Mouse (Mus musculus): ENCODE results near the gene Rab14.
A peak's percentile ranks its signal among the peaks of the same experiment; 100 is the strongest.

Gene Rab14

DNA sequence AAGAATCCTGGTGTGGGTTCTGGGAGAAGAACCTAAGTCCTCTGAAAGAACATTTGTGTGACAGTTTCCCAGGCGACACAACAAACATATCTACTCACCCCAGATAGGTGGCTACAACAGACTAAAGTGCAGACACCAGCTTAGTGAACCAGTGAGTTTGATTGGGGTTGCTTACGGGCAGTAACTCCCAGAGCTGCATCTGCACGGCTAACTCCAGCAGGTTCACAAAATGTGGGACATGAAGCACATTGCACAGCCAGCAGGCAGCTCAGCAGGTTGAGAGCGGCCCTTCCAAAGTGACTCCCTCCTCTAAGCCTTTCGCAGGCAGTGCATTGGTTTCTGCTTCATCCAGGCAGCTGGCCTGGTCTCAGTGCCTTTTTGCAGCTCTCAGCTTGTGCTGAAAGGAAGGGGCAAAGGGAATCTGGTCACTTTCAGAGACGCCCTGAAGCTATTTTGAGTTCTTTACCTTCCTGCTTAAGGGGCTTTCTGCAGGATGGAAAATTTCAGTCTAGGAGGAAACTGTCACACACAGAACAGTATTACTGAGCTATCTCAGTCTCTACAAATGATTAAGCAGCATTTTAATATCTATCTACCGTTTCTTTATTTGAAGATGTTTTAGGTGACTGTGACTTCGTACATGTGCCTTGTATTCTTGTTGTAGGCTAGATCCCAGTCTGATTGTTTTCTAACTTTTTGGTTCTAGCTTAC, 46.9 kb downstream of the Rab14 start:
- DNase-seq (ENCODE audit: low spot score in 2 of 2) = no peak

DNA sequence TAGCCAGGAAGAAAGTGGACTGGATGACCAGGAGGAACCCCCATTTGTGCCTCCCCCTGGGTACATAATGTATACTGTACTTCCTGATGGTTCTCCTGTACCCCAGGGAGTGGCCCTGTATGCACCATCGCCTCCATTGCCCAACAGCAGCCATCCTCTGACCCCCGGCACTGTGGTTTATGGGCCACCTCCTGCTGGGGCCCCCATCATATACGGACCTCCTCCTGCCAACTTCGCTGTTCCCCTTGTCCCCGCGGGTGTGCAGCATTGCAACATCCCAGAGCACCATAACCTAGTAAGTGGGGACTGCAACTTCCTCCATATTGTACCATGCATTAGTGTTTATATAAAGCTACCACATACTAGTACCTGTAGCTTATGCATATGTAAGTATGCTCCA, 47.7 kb downstream of the Rab14 start:
- no peak for DNase-seq (ENCODE audit: low spot score in 2 of 2)

DNA sequence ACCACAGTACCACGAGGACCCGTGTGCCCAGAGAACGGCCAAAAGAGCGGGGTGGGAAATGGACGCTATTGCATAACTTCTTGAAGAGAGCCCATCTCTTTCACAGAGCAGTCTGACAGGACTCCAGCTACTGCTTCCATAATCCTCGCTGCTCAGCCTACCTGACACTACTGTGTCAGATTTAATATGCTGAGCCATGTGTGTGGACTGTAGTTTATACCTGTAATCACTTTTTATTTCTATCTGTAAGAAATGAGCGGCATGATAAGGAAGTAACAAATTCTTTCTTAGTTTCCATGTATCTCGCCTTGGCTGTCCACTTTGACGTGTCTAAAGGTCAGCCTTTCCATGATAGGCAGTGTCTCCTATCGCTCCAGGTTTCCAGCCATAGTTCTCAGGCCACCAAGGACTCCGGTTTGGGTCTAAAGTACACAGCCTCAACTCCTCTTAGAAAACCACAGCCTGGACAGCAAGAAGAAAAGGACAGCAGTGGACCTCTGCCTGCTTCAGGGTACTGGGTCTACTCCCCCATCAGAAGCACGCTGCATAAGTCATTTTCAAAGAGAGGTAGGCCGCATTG, 49.5 kb downstream of the Rab14 start:
- DNase-seq (ENCODE audit: low spot score in 2 of 2) = no peak

DNA sequence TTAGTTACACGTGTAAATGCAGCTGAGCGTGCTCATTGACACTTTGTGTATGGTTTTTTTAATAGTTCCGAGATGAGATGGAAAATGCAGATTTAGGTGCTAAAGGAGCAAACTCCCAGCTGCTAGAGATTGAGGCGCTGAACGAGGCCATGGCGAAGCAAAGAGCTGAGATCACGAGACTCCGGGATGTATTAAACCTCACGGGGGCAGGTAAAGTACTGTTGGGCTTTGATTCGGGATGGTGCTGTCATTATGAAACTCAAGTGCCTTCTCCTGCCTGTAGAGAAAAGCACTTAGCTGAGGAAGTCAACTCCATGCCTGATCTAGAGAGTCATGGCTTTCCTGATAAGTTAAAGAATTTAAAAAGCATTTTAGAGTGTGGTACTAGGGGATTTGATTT, 52.1 kb downstream of the Rab14 start:
- no peak for DNase-seq (ENCODE audit: low spot score in 2 of 2)

DNA sequence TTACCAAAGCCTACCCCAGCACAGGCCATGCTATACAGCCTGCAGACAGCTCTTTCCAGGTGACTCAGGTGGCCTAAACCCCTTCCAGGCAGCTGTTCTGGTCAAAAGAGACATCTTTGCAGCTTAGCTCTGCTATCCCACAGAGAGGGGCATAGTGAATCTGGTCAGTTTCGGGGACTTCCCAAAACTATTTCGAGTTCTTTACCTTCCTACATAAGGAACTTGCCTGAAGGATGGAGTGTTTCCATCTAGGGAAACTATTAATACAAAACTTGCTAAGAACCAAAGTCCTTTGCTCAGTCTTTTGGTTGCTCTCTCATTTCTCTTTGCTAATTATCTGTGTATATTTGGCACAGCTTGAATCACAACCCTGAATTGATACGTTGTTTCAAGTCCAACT, 59.2 kb downstream of the Rab14 start:
- no peak for DNase-seq (ENCODE audit: low spot score in 2 of 2)

DNA sequence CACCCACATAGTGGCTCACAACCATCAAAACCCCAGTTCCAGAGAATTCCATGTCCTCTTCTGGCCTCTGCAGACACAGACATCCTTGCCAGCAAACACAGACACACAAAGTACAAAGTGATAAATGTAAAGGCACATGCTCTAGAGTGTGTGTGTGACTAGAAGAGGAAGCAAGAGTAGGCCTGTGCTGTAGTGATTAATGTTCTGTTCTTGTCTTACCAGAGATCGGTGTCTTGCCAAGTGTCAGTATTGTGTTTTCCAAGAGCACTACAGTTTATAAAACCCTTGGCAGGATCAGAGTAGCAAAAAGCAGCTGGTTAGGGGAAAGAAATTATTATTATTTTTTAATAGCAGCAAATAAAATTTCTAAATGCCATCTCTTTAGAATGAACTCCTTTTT, 62.3 kb downstream of the Rab14 start:
- no peak for DNase-seq (ENCODE audit: low spot score in 2 of 2)

DNA sequence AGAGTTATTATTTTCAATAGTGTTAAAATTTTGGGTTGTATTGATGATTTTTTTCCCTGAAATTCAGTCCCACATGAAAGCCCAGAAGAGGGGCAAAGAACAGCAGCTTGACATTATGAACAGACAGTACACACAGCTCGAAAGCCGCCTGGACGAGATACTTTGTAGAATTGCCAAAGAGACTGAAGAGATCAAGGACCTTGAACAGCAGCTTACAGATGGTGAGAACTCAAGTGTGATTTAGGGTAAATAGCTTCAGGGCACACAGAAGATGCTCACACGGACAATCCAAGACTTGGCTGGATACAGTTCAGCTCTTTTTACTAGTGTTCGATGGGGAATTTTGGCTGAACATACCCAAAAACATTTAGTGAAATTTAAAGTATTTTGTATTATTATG, 67.0 kb downstream of the Rab14 start:
- DNase-seq (ENCODE audit: low spot score in 2 of 2) = no peak

DNA sequence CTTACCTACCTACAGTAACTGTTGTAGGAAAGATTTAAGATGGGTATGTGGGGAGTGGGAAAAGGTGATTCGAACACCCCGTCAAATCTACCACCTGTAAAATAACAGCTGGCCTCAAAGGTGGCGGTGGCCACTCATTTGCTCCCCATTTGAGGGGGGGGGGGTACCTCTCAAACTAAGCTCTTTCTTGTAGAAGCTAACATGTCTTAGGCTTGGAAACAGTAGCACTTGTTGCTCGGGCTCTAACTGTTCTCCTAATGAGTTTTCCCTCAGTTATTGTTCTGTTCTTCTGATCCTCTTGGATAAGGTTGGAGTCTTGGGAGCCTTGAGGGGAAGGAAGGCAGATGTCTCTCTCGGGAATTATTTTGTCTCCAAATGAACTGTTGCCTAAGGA, 68.3 kb downstream of the Rab14 start:
- no peak for DNase-seq (ENCODE audit: low spot score in 2 of 2)

DNA sequence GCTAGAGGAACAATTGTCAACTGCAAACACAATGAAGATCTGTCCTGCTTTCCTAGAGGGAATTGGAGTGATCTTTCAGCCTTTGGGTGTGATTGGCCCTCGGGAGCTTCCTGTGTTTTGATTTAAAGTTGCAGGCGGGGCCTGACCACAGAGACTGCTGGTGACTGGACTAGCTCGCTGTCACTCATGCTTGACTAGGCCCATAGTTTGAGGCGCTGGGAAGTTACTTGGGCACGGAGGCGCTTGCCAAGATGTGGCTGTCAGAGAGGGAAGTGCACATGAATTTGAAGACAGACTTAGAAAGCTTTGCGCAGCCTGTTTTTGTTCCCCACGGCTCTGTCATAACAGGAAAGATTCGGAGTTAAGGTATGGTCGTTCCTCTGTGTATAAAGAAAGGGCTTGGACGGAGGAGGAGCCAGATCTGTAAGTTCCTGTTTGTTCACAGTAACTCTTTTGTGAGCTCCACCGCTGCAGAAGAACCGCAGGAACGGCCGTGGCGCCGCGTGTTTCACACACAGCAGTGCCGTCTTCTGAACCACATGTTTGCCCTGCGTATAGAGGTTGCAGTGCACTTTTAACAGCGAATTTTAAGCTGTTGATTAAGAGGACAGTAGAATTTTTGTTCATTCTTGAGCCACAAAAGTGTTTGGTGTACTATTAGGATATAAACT, 68.8 kb downstream of the Rab14 start:
- DNase-seq (ENCODE audit: low spot score in 2 of 2) = peak; percentile 98 to 99

DNA sequence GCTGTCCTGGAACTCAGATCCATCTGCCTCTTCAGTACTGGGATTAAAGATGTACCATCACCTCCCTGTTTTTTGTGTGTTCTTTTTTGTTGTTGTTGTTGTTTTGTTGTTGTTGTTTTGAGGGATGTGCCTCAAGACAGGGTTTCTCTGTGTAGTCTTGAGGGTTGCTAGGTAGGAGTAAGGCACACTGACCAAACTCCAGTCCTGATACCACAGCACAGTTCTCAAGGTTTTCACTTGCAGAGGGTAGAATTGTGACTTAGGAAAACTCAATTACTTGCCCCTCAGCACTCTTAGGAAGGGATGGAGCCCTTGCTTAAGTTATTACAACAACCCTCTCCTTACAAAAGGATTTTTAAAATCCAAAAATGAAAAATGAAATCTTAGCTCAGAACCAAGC, 69.4 kb downstream of the Rab14 start:
- no peak for DNase-seq (ENCODE audit: low spot score in 2 of 2)

Measured in right cerebral cortex, adult 2 months (tissue).